Mouse (Mus musculus) liver, adult 2 months (tissue): Measurements from ENCODE around the gene Zfp91. TPM values are rescaled to one million over a fixed set of nuclear protein-coding genes. Genes with fewer than 3 reads are reported as not detected.

Experiments
- DNase-seq: peaks from one replicate; pipeline ENCODE4 v3.0.0-alpha.2; 2011; ENCODE audit warnings: low read depth, low spot score; ENCODE audit errors: extremely low read depth
- H3K27ac ChIP-seq: fragments of 200-500 bp; replicated peaks from 2 replicates; pipeline ENCODE4 v1.5.1; 2012; ENCODE audit warnings: low read depth, mild to moderate bottlenecking, control low read depth, inconsistent platforms, low read length; ENCODE audit not compliant: insufficient read depth
- H3K27me3 ChIP-seq: fragments of 200-500 bp; 2 replicates; pipeline ENCODE4 v1.6.1; 2012; ENCODE audit warnings: mild to moderate bottlenecking, moderate library complexity, low read length, inconsistent platforms; ENCODE audit not compliant: control insufficient read depth, insufficient read depth
- H3K36me3 ChIP-seq: fragments of 200-500 bp; 2 replicates; pipeline ENCODE4 v1.6.1; 2012; ENCODE audit warnings: low read length, inconsistent platforms; ENCODE audit not compliant: control insufficient read depth, insufficient read depth
- H3K4me1 ChIP-seq: fragments of 200-500 bp; 2 replicates; pipeline ENCODE4 v1.6.1; 2011; ENCODE audit warnings: low read length; ENCODE audit not compliant: control insufficient read depth, insufficient read depth
- H3K4me3 ChIP-seq: fragments of 200-500 bp; 2 replicates; pipeline ENCODE4 v1.5.1; 2011; ENCODE audit warnings: low read depth, mild to moderate bottlenecking, control low read depth, low read length, moderate library complexity; ENCODE audit not compliant: insufficient read depth
- H3K79me2 ChIP-seq: fragments of 200-500 bp; 2 replicates; pipeline ENCODE4 v1.6.1; 2012; ENCODE audit warnings: inconsistent platforms, mild to moderate bottlenecking, low read length, moderate library complexity; ENCODE audit not compliant: control insufficient read depth, insufficient read depth
- H3K9ac ChIP-seq: fragments of 200-500 bp; 2 replicates; pipeline ENCODE4 v1.6.1; 2012; ENCODE audit warnings: low read depth, mild to moderate bottlenecking, control low read depth, inconsistent platforms, low read length
- CTCF ChIP-seq: fragments of 200-500 bp; IDR thresholded peaks from 2 replicates; pipeline ENCODE4 v1.5.1; 2011; ENCODE audit warnings: low read depth, low read length, control low read depth
- POLR2A ChIP-seq: fragments of 200-500 bp; IDR thresholded peaks from 2 replicates; pipeline ENCODE4 v1.6.1; 2011; ENCODE audit warnings: low read length, control low read depth; ENCODE audit not compliant: insufficient read depth; ENCODE audit errors: extremely low read depth
- WGBS: fragments of 180-500 bp; shearing (Covaris S2); methylation state at CpG from one replicate; pipeline ENCODE4 v1.1.7; 2018; 5-methylcytosine and 5-hydroxymethylcytosine counted together
- polyA plus RNA-seq: library from polyadenylated mRNA; depleted of rRNA; stranded (reverse); fragments of >200 nt; gene quantifications from 2 replicates; pipeline ENCODE4 v1.2.3, GENCODE M21; 2012
- total RNA-seq: library from RNA; depleted of rRNA; stranded (reverse); fragments of >200 nt; gene quantifications from 2 replicates; pipeline ENCODE4 v1.2.3, GENCODE M21; 2014

Zfp91 gene
- total and polyA plus RNA-seq, 2 experiments, result 11.8 to 38.7 TPM

DNA sequence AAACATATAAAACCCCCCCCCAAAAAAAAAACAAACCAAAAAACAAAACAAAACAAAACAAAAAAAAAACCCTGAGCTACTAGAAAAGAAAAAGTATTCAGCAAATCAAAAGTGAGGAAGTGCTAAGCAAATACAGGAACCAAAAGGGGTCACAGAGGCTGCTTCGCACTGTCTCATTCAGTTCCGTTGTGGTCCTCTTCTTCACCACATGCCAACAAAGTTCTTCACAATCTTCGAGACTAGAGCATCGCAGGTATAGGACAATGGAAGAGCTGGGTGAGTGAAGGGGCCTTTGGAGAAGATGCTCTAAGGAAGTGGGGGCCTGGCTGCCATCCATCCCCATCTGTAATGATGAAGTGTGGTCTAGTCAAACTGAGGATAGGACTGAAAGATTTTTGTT lies 2.5 kb upstream of the Zfp91 start:
- DNase-seq, result no peak
- H3K79me2 ChIP-seq, result no peaks in the 10 kb centered on the region
- 69% methylated on average over 4 of the region's 4 CpGs for WGBS
- H3K4me1 ChIP-seq, result peaks cover 1% of the 10 kb centered on the region; the same call in 1 of the 2 replicates
- no peak overlapping the region; the same call in 1 of the 2 replicates for H3K9ac ChIP-seq
- H3K27ac ChIP-seq, result peak overlapping the region; percentile 54; the same call in 1 of the 2 replicates
- TF ChIP-seq CTCF, result no peak
- no peak for TF ChIP-seq POLR2A
- H3K4me3 ChIP-seq, result no peak overlapping the region
- no peaks in the 10 kb centered on the region for H3K36me3 ChIP-seq
- no peaks in the 10 kb centered on the region for H3K27me3 ChIP-seq

DNA sequence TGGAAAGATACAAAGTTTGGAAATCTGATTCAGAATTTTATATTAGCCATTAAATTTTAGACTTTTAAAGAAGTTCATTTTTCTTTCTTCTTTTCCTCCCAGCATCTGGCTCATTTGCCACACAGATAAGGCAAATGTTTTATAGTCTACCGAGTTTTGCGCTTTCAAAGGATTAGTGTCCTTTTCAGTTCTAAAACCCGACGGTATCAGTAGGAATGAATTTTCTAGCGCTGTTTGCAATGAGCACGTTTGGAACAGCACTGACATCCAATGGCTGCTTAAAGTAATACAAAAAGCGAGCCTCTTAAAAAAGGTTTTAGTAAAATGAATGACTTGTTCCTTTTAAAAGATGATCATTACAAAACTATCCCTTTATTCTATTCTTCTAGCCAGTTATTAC lies 1.1 kb upstream of the Zfp91 start:
- no peak overlapping the region for H3K9ac ChIP-seq

DNA sequence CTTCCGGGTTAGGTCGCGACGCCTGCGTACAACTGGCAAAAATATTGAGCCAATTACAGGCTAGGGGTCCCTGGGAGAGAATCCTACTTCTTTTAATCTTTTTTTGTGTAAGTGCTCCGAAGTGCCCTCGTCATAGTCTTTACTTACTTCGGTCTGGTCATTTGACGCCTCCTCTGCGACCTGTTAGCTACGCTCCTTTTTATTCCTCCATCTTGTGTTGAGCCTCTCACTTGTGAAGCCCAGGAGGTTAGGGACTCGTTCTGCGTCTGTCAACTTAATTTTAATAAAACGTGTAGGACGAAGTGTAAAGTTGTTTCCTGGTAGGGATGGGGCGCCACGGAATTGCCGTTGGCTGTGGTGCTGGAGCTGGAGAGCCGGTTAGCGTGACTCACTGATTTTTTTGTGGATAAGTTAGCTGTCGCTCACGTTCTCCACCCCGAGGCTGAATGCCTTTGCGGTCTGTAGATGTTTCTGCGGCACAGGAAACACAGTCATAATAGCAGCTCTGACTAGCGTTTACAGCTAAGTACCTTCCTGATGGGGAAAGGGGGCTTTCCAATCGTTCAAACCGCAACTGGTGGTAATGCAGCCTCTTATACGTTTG lies 504 bp upstream of the Zfp91 start:
- Histone ChIP-seq H3K27ac (peak overlapping the region; percentile 79), H3K79me2 (no peaks in the 10 kb centered on the region; the same call in 1 of the 2 replicates), H3K4me1 (peaks cover 7% of the 10 kb centered on the region), H3K27me3 (no peaks in the 10 kb centered on the region), H3K36me3 (no peaks in the 10 kb centered on the region), H3K4me3 (peak overlapping the region; percentile 59), H3K9ac (peak overlapping the region; percentile 70)
- peak; percentile 64 for DNase-seq
- TF ChIP-seq CTCF (no peak), POLR2A (no peak)
- under 1% methylated on average over 29 of the region's 29 CpGs for WGBS

More for the DNA sequence above, 1.1 kb upstream of the Zfp91 start:
- Histone ChIP-seq H3K4me3 (peak overlapping the region; percentile 59; the same call in 1 of the 2 replicates), H3K27me3 (no peaks in the 10 kb centered on the region), H3K27ac (no peak overlapping the region), H3K36me3 (no peaks in the 10 kb centered on the region), H3K4me1 (peaks cover 4% of the 10 kb centered on the region; the same call in 1 of the 2 replicates), H3K79me2 (no peaks in the 10 kb centered on the region)
- DNase-seq, result peak; percentile 69
- WGBS, result under 1% methylated on average over 7 of the region's 7 CpGs
- TF ChIP-seq CTCF (0 out of 2 replicates have a peak, but pooled peaks have one; percentile 13), POLR2A (no peak)

DNA sequence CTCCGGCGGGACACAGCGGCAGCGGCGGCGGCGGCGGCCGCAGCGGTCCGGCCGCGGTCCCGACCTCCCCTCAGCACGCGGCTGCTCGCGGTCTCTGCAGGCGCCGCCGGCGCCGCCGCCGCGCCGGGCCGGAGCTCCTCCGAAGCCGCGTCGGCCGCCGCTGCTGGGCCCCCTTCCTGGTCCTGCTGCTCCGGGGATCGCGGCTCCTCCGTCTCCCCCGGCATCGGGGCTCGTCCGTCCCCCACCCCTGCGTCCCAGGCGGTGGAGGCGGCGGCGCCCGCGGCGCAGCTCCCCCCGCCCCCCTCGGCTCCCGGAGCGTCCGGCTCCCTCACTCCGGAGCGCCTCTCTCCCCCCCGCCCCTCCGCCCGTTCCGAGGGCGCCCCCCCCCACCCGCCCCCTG lies 816 bp downstream of the Zfp91 start:
- peaks cover 9% of the 10 kb centered on the region for H3K4me1 ChIP-seq
- H3K79me2 ChIP-seq, result no peaks in the 10 kb centered on the region; the same call in 1 of the 2 replicates
- no peaks in the 10 kb centered on the region for H3K27me3 ChIP-seq
- peak overlapping the region; percentile 100 for H3K27ac ChIP-seq
- TF ChIP-seq POLR2A (no peak), CTCF (no peak)
- H3K36me3 ChIP-seq, result no peaks in the 10 kb centered on the region
- DNase-seq, result no peak
- H3K9ac ChIP-seq, result peak overlapping the region; percentile 99
- peak overlapping the region; percentile 100 for H3K4me3 ChIP-seq
- under 1% methylated on average over 49 of the region's 63 CpGs for WGBS

DNA sequence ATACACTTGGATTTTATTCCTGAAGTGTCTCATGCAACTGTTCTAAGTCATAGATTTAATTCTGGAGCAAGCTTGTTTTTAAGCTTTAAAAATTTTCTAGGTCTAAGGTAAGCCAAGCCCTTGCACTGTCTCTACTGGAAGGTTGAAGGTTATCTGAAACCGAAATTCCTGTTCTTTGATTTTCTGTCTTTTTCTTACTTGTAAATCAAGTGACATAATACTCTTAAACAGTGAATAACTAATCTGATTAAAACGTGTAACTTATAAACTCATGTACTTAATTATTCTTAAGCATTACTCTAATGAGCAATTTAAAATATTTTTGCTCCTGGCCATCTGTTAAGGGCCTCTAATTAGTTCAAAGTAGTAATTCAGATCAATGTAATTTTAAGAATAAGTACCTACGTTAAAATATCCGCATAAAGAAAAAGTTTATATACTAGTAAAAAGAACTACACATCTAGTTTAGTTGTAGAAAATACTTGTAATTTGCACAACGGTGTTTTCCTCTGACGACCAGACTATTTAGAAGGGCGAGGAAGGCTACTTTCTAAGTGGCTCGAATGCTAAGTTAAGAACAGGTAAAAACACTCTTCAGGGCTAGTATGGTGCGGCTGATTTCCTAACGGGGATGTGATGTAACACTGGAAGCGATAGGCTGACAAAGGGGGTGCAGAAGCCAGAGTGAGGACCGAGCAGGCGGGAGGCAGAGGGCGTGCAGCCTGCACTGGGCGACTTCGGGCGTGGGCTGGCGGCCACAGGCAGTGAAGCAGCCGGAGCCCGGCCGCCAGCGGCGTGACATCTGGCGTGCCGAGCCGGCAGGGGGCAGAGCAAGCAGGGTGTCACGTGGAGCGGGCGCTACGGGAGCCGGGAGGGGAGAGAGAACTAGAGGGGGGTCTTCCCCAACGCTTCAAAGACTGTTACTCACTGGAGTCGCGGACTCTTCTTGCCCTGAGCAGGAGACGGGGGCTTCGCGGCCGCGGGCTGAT lies 1.6 kb downstream of the Zfp91 start:
- Histone ChIP-seq H3K79me2 (peaks cover 2% of the 10 kb centered on the region; the same call in 1 of the 2 replicates), H3K4me3 (peak overlapping the region; percentile 100), H3K9ac (peak overlapping the region; percentile 99), H3K4me1 (peaks cover 9% of the 10 kb centered on the region), H3K27ac (peak overlapping the region; percentile 100), H3K27me3 (no peaks in the 10 kb centered on the region), H3K36me3 (peaks cover 2% of the 10 kb centered on the region)
- under 1% methylated on average over 39 of the region's 39 CpGs for WGBS
- peak; percentile 76 for TF ChIP-seq CTCF
- peak; percentile 71; the same call in 1 of the 2 replicates for TF ChIP-seq POLR2A
- peak; percentile 93 for DNase-seq

DNA sequence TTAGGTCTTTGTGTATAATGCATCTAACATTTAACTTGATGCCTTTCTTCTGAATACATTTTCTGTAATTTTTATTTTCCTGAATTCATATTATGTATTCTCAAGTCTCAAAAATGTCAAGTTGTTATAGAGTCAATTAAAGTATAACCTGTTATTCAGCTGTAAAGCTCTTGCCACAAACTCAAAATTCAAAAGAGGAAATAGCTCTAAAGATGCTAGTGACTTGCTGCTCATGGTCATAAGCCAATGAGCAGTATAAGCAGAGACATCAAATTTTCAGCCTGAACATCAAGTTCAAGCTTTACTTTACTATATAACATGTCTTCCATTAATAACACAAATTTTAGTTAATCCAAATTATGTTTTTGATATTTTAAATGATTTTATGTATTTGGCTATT lies 3.6 kb downstream of the Zfp91 start:
- Histone ChIP-seq H3K27me3 (no peaks in the 10 kb centered on the region), H3K4me3 (no peak overlapping the region), H3K4me1 (peaks cover 11% of the 10 kb centered on the region), H3K36me3 (peaks cover 4% of the 10 kb centered on the region), H3K27ac (no peak overlapping the region), H3K9ac (no peak overlapping the region), H3K79me2 (peaks cover 2% of the 10 kb centered on the region; the same call in 1 of the 2 replicates)
- TF ChIP-seq POLR2A (no peak), CTCF (no peak)
- DNase-seq, result no peak
